In genomic region chr14:26530350-26530749, GRCm38 (mm10) we compare ENCODE assay signal across 9 mouse cellular contexts. TPM values are rescaled to one million over a fixed set of nuclear protein-coding genes. Genes with fewer than 3 reads are reported as not detected.
DNase-seq lines count a peak whose midpoint lies in the region; ATAC-seq and TF ChIP-seq lines count a peak whose summit lies in the region.
"Had no signal": no experiment of that assay in that cellular context is flagged by ENCODE, and none has a peak within 500 bp of the region (broad histone marks: within the 10 kb centered on the region; RNA-seq: fewer than 3 reads in every experiment).

No protein-coding gene starts in this region.

- intact Hi-C loops in gastrocnemius, adult 2 months (cut with DNase I) = no loop called here
- intact Hi-C loops in gastrocnemius, postnatal 36 days (cut with DNase I) = loop anchor here (5.0 kb wide), 2 partner anchors 38 to 107 kb away; partner anchors contain the start of gene Arf4

- H3K4me1 ChIP-seq in midbrain, embryonic 11.5 days (ENCODE audit: control insufficient read depth, insufficient read depth, low read length) = peaks cover 13% of the 10 kb centered on the region
- H3K4me1 ChIP-seq in midbrain, embryonic 13.5 days (replicated peaks) = peaks cover 56% of the 10 kb centered on the region
- peaks cover 23% of the 10 kb centered on the region for H3K4me1 ChIP-seq in liver, embryonic 11.5 days (replicated peaks; ENCODE audit: control insufficient read depth, insufficient read depth, low read length)

- no peak overlapping the region for H3K4me2 ChIP-seq in midbrain, embryonic 11.5 days
- no peak overlapping the region; the same call in 1 of the 2 replicates for H3K4me2 ChIP-seq in midbrain, embryonic 13.5 days (replicated peaks)
- H3K4me2 ChIP-seq in liver, embryonic 11.5 days = peak overlapping the region; percentile 26; the same call in 1 of the 2 replicates

- H3K4me3 ChIP-seq in gastrocnemius, adult 2 months = peak overlapping the region; percentile 41
- no peak overlapping the region for H3K4me3 ChIP-seq in midbrain, embryonic 11.5 days (ENCODE audit: low read depth, low read length)
- no peak overlapping the region for H3K4me3 ChIP-seq in midbrain, embryonic 13.5 days (replicated peaks)
- H3K4me3 ChIP-seq in liver, embryonic 11.5 days (ENCODE audit: low read depth, low read length) = no peak overlapping the region

- H3K27me3 ChIP-seq in midbrain, embryonic 11.5 days (ENCODE audit: control insufficient read depth, insufficient read depth, low read length) = no peaks in the 10 kb centered on the region
- H3K27me3 ChIP-seq in midbrain, embryonic 13.5 days = no peaks in the 10 kb centered on the region
- H3K27me3 ChIP-seq in liver, embryonic 11.5 days (replicated peaks; ENCODE audit: control insufficient read depth, insufficient read depth, low read length) = no peaks in the 10 kb centered on the region

- WGBS in midbrain, embryonic 11.5 days = 78% methylated on average over 7 of the region's 7 CpGs
- WGBS in midbrain, embryonic 13.5 days = 63% methylated on average over 7 of the region's 7 CpGs
- 78% methylated on average over 7 of the region's 7 CpGs for WGBS in liver, embryonic 11.5 days

- no peak for ATAC-seq in midbrain, embryonic 11.5 days (ENCODE audit: low FRiP score)
- no peak for ATAC-seq in midbrain, embryonic 13.5 days
- no peak for ATAC-seq in liver, embryonic 11.5 days (replicated peaks; ENCODE audit: low FRiP score)

- H3K9me3 ChIP-seq in midbrain, embryonic 11.5 days (ENCODE audit: control insufficient read depth, low read length) = no peaks in the 10 kb centered on the region
- H3K9me3 ChIP-seq in midbrain, embryonic 13.5 days = no peaks in the 10 kb centered on the region
- no peaks in the 10 kb centered on the region for H3K9me3 ChIP-seq in liver, embryonic 11.5 days (ENCODE audit: control insufficient read depth, low read length)

- no peaks in the 10 kb centered on the region for H3K36me3 ChIP-seq in midbrain, embryonic 11.5 days (ENCODE audit: control insufficient read depth, insufficient read depth, low read length)
- H3K36me3 ChIP-seq in midbrain, embryonic 13.5 days = 0 out of 2 replicates have a peak, but pooled peaks cover 7% of the 10 kb centered on the region
- H3K36me3 ChIP-seq in liver, embryonic 11.5 days (ENCODE audit: control insufficient read depth, insufficient read depth, low read length) = no peaks in the 10 kb centered on the region; the same call in none of the 2 replicates

- H3K9ac ChIP-seq in midbrain, embryonic 11.5 days (ENCODE audit: low read length) = no peak overlapping the region
- no peak overlapping the region for H3K9ac ChIP-seq in midbrain, embryonic 13.5 days (replicated peaks)
- peak overlapping the region; percentile 14; the same call in 1 of the 2 replicates for H3K9ac ChIP-seq in liver, embryonic 11.5 days (ENCODE audit: low read depth, low read length)

- DNase-seq in gastrocnemius, adult 2 months = no peak
- DNase-seq in gastrocnemius, postnatal 36 days = no peak
- peak; percentile 66 for DNase-seq in midbrain, embryonic 11.5 days (ENCODE audit: low spot score, missing footprints)
- no peak for DNase-seq in liver, embryonic 11.5 days (ENCODE audit: low spot score)
- DNase-seq in cerebellum, adult 11-12 months = no peak
- DNase-seq in left cerebral cortex, adult 9 months (ENCODE audit: low spot score in 2 of 2) = no peak
- DNase-seq in left cerebral cortex, adult 8-10 months (ENCODE audit: low spot score in 2 of 2) = no peak
- DNase-seq: retina, postnatal 1 day had no signal

- peak overlapping the region; percentile 55 for H3K27ac ChIP-seq in gastrocnemius, adult 2 months
- H3K27ac ChIP-seq in midbrain, embryonic 11.5 days (ENCODE audit: low read depth, low read length) = no peak overlapping the region
- no peak overlapping the region for H3K27ac ChIP-seq in midbrain, embryonic 13.5 days
- 0 out of 2 replicates have a peak overlapping the region, but pooled peaks have one; percentile 21 for H3K27ac ChIP-seq in liver, embryonic 11.5 days (ENCODE audit: low read depth, low read length)

- TF ChIP-seq CTCF in gastrocnemius, adult 2 months (IDR thresholded peaks at IDR 0.05) = no peak

RNA-seq across cellular contexts. Expression of gene Slmap, which starts 4.4 kb away (rescaled TPM):
- 100 to 1,000 TPM in 1 of 2 experiments, 10 to 100 TPM in 1; 65.4 to 115 TPM for total RNA-seq in gastrocnemius, adult 2 months (2021)
- 10 to 100 TPM; 73.2 to 87.8 TPM for total RNA-seq in gastrocnemius, postnatal 36 days (2021)
- 21.3 and 24.8 TPM in 2 replicates for polyA plus RNA-seq in midbrain, embryonic 11.5 days (2014; fragmentation: Nextera tagmentation; extraction: Ambion mirVana)
- 12.5 and 14.6 TPM in 2 replicates for polyA plus RNA-seq in midbrain, embryonic 13.5 days (2015; fragmentation: Nextera tagmentation; extraction: Ambion mirVana)
- polyA plus RNA-seq in liver, embryonic 11.5 days (2014; fragmentation: Nextera tagmentation; extraction: Ambion mirVana) = 27.5 and 28.4 TPM in 2 replicates
- 100 to 1,000 TPM; 111 to 125 (median 119) TPM for total RNA-seq in left cerebral cortex, adult 8-10 months (2022)

RNA-seq across cellular contexts. Expression of gene Dennd6a, which starts 43.3 kb away (rescaled TPM):
- 1 to 10 TPM; 8.2 to 8.5 TPM for total RNA-seq in gastrocnemius, adult 2 months (2021)
- total RNA-seq in gastrocnemius, postnatal 36 days (2021) = 1 to 10 TPM; 7.3 to 7.4 TPM
- 37.9 and 39.7 TPM in 2 replicates for polyA plus RNA-seq in midbrain, embryonic 11.5 days (2014; fragmentation: Nextera tagmentation; extraction: Ambion mirVana)
- 19.7 and 21.8 TPM in 2 replicates for polyA plus RNA-seq in midbrain, embryonic 13.5 days (2015; fragmentation: Nextera tagmentation; extraction: Ambion mirVana)
- 24.8 and 27.8 TPM in 2 replicates for polyA plus RNA-seq in liver, embryonic 11.5 days (2014; fragmentation: Nextera tagmentation; extraction: Ambion mirVana)
- total RNA-seq in left cerebral cortex, adult 8-10 months (2022) = 10 to 100 TPM; 25.5 to 29.8 (median 27.5) TPM

Comparison
In these comparisons a context has a peak if more than half of its experiments do, and no peak if none do; other contexts are left out.
1. H3K27ac ChIP-seq: peak in gastrocnemius, adult 2 months (single experiment) and liver, embryonic 11.5 days (single experiment); none in midbrain, embryonic 11.5 days (single experiment) and midbrain, embryonic 13.5 days (single experiment).